Mouse (Mus musculus): Measurements from ENCODE around the gene Ddhd1.

DNA sequence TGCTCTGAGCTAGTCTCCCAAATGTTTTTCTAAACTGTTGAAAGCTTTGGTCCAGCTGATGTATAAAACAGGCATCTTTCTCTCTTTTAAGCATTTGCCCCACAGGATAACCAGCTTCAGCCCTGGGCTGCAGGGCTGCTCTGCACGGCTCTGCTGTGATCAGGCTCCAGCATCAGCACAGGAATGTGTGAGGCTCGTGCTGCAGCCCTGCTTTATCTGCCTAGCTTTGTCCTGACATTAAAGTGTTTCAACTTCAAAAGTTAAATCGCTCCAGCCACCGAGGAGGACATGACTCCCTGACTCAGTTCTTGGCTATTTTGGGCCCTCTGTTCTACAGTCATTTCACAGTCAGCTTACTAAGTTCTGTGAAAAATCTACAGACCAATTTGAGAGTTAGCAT is 43.1 kb downstream of the Ddhd1 start:
- TF ChIP-seq CTCF (IDR thresholded peaks at IDR 0.05; ENCODE audit: extremely low read depth, insufficient read length, insufficient replicate concordance, low read depth, low read length) (no peak), POLR2A (IDR thresholded peaks at IDR 0.05; ENCODE audit: low read depth, low read length) (no peak)
